Mouse (Mus musculus): ENCODE measurements at regions not wholly inside any gene's neighbourhood (a gene's known extent, or its start where the extent isn't known, plus 50 kb on each side); places are given as distances from the start of the nearest gene placed in this dataset.

- Histone ChIP-seq H3K36me3 (ENCODE audit: insufficient read depth, low read length) (no peaks in the 10 kb centered on the region), H3K27ac (ENCODE audit: low read length) (no peak overlapping the region), H3K4me3 (ENCODE audit: low read length) (no peak overlapping the region), H3K9ac (replicated peaks; ENCODE audit: low read length) (no peak overlapping the region), H3K27me3 (ENCODE audit: insufficient read depth, low read length) (no peaks in the 10 kb centered on the region), H3K4me1 (ENCODE audit: insufficient read depth, low read length) (no peaks in the 10 kb centered on the region), H3K9me3 (ENCODE audit: low read length) (no peaks in the 10 kb centered on the region), H3K4me2 (replicated peaks; ENCODE audit: low read depth, low read length) (no peak overlapping the region)
- peak; percentile 35; the same call in 1 of the 2 replicates for ATAC-seq (ENCODE audit: low FRiP score, low TSS enrichment)
Observed at GRCm38 (mm10) chr9:81726542-81726941, 92.9 kb upstream of the Htr1b start.

- no peak overlapping the region for H3K4me2 ChIP-seq (replicated peaks; ENCODE audit: low read depth, low read length)
- H3K4me1 ChIP-seq (ENCODE audit: insufficient read depth, low read length) = no peaks in the 10 kb centered on the region
- 67% methylated on average over 1 of the region's 1 CpGs for WGBS
- H3K36me3 ChIP-seq (ENCODE audit: insufficient read depth, low read length) = no peaks in the 10 kb centered on the region
- no peak overlapping the region for H3K27ac ChIP-seq (ENCODE audit: low read length)
- no peaks in the 10 kb centered on the region for H3K9me3 ChIP-seq (ENCODE audit: low read length)
- no peaks in the 10 kb centered on the region for H3K27me3 ChIP-seq (ENCODE audit: insufficient read depth, low read length)
- no peak overlapping the region for H3K4me3 ChIP-seq (ENCODE audit: low read length)
- no peak for ATAC-seq (ENCODE audit: low FRiP score, low TSS enrichment)
- no peak overlapping the region for H3K9ac ChIP-seq (replicated peaks; ENCODE audit: low read length)
Observed at GRCm38 (mm10) chr9:81720103-81720502, 86.5 kb upstream of the Htr1b start.

GRCm38 (mm10) chr9:81716980-81717868 lies 83.6 kb upstream of the Htr1b start:
- no peak overlapping the region for H3K4me3 ChIP-seq (ENCODE audit: low read length)
- H3K4me1 ChIP-seq (ENCODE audit: insufficient read depth, low read length) = no peaks in the 10 kb centered on the region
- ATAC-seq (ENCODE audit: low FRiP score, low TSS enrichment) = no peak
- H3K4me2 ChIP-seq (replicated peaks; ENCODE audit: low read depth, low read length) = no peak overlapping the region
- H3K27me3 ChIP-seq (ENCODE audit: insufficient read depth, low read length) = no peaks in the 10 kb centered on the region
- no peaks in the 10 kb centered on the region for H3K9me3 ChIP-seq (ENCODE audit: low read length)
- H3K27ac ChIP-seq (ENCODE audit: low read length) = no peak overlapping the region
- no peak overlapping the region for H3K9ac ChIP-seq (replicated peaks; ENCODE audit: low read length)
- 83% methylated on average over 4 of the region's 4 CpGs for WGBS
- H3K36me3 ChIP-seq (ENCODE audit: insufficient read depth, low read length) = no peaks in the 10 kb centered on the region

GRCm38 (mm10) chr9:81691351-81691750 lies 57.7 kb upstream of the Htr1b start:
- Histone ChIP-seq H3K4me1 (ENCODE audit: insufficient read depth, low read length) (no peaks in the 10 kb centered on the region), H3K27me3 (ENCODE audit: insufficient read depth, low read length) (no peaks in the 10 kb centered on the region), H3K9me3 (ENCODE audit: low read length) (no peaks in the 10 kb centered on the region), H3K4me3 (ENCODE audit: low read length) (no peak overlapping the region), H3K4me2 (replicated peaks; ENCODE audit: low read depth, low read length) (no peak overlapping the region), H3K27ac (ENCODE audit: low read length) (no peak overlapping the region), H3K9ac (replicated peaks; ENCODE audit: low read length) (no peak overlapping the region), H3K36me3 (ENCODE audit: insufficient read depth, low read length) (no peaks in the 10 kb centered on the region)
- ATAC-seq (ENCODE audit: low FRiP score, low TSS enrichment) = no peak

GRCm38 (mm10) chr9:81689744-81690143 lies 56.1 kb upstream of the Htr1b start:
- no peaks in the 10 kb centered on the region for H3K4me1 ChIP-seq (ENCODE audit: insufficient read depth, low read length)
- H3K27me3 ChIP-seq (ENCODE audit: insufficient read depth, low read length) = no peaks in the 10 kb centered on the region
- no peak overlapping the region for H3K27ac ChIP-seq (ENCODE audit: low read length)
- 89% methylated on average over 3 of the region's 3 CpGs for WGBS
- no peak overlapping the region for H3K9ac ChIP-seq (replicated peaks; ENCODE audit: low read length)
- ATAC-seq (ENCODE audit: low FRiP score, low TSS enrichment) = no peak
- no peaks in the 10 kb centered on the region for H3K36me3 ChIP-seq (ENCODE audit: insufficient read depth, low read length)
- no peak overlapping the region for H3K4me2 ChIP-seq (replicated peaks; ENCODE audit: low read depth, low read length)
- H3K4me3 ChIP-seq (ENCODE audit: low read length) = no peak overlapping the region
- H3K9me3 ChIP-seq (ENCODE audit: low read length) = no peaks in the 10 kb centered on the region
